Mouse (Mus musculus) kidney, adult 18-20 months (tissue): Measurements from ENCODE around the gene Jtb.
A peak's percentile ranks its signal among the peaks of the same experiment; 100 is the strongest.
"Not testable (repeated sequence)": the region's sequence is repeated elsewhere in the genome, so short reads cannot be mapped to it uniquely, and the experiment has no call there.

Experiments
- DNase-seq: peaks from one replicate; pipeline ENCODE4 v3.0.0; 2021

The Jtb gene

DNA sequence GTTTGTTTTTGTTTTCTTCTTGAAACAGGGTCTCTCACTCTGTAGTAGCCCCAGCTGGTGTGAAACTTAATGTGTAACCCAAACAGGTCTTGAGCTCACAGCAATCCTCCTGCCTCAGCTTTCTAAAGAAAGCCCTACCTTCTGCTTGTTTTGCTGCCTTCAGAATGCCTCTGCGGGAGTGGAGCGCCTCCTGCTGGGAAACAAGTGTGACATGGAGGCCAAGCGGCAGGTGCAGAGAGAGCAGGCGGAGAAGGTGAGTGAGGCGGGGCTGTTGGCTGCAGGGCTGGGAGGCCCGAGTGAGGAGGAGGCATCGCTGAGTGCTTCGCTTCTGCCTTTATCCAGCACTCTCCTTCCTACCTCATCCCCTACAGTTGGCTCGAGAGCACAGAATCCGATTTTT is 7.1 kb upstream of the Jtb start:
- DNase-seq, result no peak

DNA sequence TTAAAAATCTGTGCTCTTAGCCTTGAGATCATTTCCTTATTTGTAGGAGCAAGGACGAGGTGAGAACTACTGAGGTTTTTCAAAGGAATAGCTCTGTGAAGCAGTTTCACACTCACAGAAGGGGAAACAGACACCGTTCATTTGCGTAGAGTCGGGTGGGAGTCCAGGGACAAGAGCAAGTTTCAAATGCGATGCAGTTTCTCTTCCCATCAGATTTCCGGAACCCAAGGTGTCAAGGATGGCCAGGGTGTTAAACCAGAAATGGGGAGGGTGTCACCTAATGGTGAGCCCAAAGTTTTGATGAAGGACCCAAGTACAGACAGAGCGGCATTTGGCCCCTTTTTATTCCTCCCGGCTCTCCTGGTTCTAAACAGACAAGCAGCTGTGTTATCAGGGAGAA is 322 bp upstream of the Jtb start:
- DNase-seq, result no peak

DNA sequence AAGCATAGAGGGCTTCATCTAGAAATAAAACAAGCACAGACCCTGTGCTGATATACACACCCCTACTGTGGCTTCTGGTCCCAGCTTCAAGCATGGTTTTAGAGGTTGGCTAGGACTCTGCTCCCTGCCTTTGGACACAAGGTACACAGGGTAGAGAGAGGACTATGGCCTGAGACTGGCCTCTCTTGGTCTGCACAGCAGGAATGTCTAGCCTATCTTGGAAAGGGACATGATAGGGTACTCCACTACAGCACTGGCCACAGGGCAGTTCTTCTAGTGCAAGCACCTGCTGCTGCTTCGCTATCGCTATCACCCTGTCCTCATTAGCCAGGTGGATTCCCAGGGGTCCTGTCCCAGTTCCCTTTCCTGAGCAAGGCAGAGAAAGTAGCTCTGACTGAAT is 9.9 kb downstream of the Jtb start:
- DNase-seq, result no peak

DNA sequence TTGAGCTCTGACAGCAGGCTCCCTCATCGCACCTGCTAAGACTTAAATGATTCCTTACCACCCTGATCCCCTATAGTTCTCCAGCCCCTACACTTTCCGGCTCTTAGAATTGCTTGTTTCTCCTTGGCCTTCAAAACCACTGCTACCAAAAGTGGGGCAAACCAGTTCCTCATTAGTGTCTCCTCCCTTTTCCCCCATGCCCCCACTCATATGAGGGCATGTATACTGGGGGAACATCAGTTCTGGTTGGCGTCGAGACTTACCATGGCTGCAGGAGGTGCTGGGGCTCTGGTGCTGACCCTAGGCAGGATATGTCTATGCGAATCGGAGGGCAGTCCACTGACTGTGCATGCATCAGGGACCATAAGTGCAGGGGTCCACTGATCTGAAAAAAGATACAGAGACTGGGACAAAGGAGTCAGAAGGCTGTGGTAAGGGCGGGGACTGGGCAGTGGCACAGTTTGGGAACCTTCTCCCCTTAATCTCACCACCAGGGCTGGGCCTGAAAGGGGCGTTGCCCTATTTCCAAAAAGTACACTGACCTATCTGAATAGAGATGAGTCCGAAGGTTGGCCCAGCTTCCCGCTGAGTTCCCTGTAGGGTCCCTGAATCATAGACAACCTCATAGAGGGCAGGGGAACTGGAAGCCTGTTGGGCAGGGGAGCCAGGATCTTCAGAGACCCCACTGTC is 10.4 kb downstream of the Jtb start:
- no peak for DNase-seq

DNA sequence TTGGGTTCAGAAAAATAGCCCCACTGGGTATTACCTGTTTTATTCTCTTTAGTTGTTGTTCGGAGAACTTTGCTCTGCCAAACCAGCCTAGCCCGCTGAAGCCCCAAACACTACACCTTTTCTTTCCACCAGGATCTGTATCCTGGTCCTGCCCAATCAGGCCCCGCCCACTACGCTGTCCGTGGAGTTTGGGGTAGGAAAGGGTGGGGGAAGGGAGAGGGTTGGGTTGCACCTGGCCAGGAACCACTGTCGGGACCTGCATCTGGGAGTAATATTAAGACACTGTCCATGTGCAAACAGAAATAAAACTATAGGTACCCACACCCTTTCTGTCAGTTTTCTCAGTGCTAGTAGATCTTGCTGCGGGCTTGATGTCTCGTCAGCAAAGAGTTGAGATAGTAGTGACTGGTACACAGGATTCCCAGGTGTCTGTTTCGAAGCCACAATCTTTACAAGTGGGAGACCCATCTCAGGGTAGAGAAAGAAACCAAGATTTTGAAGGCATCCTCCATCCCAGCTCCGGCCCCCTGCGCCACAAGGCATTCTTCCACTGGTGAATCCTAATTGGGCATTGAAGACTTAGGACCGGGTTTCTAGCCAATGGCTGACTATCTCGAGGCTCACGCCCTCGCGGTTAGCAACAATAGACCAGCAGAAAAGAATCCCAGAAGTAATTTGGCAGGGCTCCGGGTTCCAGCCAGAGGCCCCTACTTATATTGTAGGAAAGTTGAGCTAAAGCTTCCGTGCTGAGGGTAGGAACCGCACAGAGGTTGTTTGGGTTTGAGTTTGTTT is 11.8 kb downstream of the Jtb start, which contains the start of gene Creb3l4:
TSS of gene Creb3l4 (minus strand) at position 529 of the 792 bp plus-strand sequence.
- peak; percentile 37 for DNase-seq

DNA sequence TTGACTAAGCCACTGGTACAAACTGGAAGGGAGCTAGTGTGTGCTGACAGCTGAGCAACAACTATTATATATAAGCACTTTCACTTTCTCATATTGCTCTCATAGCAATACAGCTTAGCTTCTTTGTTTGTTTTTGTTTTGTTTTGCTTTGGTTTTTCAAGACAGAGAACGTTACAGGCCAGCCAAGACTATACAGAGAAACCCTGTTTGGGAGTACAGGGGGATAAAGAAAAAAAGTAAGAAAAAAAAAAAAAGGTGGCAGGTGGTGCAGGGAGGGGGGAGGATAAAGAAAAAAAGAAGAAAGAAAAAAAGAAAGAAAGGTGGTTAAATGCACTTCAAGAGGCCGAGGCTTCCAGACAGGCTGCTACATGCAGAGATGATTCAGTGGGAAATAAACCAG is 14.0 kb downstream of the Jtb start:
- DNase-seq, result no peak

DNA sequence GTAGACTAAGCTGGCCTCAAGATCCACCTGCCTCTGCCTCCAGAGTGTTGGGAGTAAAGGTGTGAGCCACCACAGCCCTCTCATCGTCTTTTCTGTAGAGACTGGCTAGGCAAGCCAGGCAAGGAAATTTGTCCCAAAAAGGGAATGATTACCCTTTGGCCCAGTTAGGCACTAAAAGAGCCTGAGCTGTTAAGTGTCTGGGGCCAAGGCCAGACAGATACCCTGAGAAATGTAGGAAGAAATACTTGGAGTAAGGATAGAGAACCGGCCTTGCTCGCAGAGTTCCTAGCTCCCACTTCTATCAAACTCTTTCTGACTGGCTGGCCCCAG is 16.2 kb downstream of the Jtb start:
- no peak for DNase-seq

DNA sequence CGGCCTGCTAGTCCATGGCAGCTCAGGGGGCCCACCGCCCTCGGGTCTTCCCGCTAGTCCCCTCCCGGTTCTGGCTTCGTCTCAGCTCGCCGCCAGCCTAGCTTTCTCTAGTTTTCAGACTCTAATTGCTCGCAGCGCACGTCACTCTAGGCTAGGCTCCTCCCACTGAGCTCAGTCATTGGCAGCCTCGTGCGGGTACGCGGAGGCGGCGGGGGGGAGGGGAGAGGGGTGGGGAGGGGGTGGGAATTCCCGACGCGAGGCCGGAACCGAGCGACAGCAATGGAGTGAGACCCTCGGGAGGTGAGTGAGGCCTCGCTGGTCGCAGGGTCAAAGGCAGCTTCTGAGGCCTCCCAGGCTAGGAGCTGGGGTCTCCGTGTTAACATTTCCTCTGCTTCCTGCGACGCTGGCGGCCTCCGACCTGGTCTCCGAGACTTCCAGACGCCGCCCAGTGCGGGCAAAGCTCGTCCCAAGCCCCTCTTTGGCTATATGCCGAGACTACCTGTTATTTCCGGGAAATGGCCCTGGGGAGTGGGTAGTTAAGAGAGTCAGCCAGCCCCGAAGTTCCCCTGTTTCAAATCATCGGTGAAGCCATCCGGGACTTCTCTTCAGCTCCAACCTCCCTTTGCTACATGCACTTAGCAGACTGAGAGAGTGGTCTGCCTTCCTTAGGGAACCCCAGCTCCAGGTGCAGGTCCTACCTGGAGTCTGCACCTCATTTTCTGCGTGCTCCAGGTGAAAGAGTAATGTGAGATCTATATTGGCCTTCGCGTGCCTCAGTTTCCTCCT is 16.8 kb downstream of the Jtb start, which contains the start of gene Slc39a1:
TSS of gene Slc39a1 (plus strand) at position 213 of the 786 bp plus-strand sequence.
- peak; percentile 94 for DNase-seq

DNA sequence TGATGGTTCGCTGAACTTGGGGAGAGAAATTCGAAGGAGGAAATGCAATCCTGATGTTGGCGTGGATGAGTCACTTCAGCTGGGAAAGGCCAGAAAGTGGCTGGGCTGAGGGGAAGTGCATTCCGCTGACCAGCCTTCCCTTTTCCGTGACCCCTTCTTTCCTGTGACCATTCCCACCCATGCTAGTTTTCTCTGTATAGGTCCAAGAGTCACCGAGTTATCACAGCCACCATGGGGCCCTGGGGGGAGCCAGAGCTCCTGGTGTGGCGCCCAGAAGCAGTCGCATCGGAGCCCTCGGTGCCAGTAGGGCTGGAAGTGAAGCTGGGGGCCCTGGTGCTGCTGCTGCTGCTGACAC is 17.3 kb downstream of the Jtb start:
- DNase-seq, result no peak

DNA sequence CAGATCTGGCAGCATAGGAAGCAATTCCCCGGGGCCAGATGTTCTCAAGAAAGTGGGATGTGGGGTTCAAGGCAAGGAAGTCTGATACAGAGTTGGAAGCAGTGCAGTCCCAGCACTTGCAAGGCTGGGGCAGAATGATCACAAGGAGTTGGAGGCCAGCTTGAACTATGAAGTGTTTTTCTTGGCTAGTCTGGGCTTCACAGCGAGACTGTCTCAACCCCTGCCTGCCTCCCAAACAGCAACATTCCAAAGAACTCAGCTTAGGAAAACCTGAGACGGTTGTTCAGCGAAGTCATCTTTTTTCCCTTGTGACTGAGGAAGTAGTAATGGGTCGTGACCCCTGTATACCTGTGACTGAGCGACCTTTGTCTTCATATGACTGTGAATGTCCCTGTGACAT is 19.4 kb downstream of the Jtb start:
- no peak for DNase-seq

DNA sequence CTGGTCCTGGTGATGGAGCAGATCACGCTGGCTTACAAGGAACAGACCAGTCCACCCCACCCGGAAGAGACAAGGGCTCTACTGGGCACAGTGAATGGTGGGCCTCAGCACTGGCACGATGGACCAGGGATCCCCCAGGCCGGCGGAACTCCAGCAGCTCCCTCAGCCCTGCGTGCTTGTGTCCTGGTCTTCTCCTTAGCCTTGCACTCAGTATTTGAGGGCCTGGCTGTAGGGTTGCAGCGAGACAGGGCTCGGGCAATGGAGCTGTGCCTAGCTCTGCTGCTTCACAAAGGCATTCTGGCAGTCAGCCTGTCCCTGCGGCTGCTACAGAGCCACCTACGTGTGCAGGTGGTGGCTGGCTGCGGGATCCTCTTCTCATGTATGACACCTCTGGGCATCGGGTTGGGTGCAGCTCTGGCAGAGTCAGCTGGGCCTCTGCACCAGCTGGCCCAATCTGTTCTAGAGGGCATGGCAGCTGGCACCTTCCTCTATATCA is 20.4 kb downstream of the Jtb start:
- DNase-seq, result not testable (repeated sequence)

DNA sequence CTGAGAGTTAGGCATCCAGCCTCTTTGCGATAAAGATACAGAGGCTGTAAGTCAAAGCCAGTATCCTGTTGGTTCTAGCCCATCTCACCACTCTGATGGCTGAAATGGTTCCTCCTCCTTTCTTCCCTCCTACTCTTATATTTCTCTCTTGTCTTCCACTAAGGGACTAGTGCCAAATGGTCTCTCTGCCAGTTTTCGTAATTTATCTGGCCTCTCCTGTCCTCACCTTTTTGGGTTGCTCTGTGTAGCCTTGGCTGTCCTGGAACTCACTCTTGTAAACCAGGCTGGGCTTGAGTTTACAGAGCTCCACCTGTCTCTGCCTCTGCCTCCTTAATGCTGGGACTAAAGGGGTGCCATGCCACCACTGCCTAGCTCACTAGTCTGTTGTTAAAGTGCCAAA is 21.3 kb downstream of the Jtb start:
- DNase-seq, result not testable (repeated sequence)

DNA sequence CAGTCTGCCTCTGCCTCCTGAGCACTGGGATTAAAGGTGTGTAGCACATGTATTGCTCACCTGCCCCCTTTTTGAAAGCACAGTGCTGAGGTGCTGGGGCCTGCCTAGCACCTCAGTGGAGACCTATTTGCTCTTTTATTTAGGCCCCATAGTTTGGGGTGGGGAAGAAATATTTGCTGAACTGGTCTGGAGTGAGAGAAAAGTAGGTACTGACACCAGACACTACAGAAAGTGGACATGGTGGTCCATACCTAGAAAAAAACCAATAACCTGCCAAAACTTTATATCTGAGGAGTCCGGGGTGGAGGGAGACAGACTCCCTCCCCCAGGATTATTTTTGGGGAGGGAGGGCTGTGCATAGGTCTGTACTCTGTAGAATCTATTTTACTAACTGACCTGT is 21.8 kb downstream of the Jtb start:
- DNase-seq, result not testable (repeated sequence)

DNA sequence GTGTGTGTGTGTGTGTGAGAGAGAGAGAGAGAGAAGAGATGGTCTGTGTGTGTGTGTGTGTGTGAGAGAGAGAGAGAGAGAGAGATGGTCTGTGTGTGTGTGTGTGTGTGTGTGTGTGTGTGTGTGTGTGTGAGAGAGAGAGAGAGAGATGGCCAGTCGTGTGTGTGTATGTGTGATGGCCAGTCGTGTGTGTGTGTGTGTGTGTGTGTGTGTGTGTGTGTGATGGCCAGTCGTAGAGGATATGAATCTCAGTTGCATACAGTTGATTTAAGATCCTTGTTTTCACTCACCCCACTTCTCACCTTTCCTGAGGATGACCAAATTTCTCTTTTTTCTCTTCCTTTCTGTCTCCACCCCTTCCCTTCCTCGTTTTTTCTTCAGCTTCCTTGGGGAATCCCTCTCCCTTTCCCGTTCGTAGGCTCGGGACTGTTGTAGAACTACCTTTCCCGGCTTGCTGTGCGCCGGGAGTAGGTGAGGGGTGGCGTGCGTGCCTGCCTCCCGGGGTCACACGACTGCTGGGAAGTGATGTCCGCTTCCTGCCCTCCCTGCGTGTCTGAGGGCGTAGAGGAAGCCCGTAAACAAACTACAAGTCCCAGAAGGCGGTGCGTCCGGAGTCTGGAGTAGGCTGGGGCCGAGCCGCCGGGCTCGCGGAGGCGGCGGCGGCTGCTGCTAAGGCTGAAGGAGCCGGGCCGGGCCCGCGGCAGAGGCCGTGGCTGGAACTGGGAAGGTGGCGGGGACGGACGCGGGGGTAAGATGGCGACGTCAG is 22.4 kb downstream of the Jtb start, which contains the start of gene Crtc2:
TSS of gene Crtc2 (plus strand) at position 511 of the 766 bp plus-strand sequence.
- peak; percentile 94 for DNase-seq

DNA sequence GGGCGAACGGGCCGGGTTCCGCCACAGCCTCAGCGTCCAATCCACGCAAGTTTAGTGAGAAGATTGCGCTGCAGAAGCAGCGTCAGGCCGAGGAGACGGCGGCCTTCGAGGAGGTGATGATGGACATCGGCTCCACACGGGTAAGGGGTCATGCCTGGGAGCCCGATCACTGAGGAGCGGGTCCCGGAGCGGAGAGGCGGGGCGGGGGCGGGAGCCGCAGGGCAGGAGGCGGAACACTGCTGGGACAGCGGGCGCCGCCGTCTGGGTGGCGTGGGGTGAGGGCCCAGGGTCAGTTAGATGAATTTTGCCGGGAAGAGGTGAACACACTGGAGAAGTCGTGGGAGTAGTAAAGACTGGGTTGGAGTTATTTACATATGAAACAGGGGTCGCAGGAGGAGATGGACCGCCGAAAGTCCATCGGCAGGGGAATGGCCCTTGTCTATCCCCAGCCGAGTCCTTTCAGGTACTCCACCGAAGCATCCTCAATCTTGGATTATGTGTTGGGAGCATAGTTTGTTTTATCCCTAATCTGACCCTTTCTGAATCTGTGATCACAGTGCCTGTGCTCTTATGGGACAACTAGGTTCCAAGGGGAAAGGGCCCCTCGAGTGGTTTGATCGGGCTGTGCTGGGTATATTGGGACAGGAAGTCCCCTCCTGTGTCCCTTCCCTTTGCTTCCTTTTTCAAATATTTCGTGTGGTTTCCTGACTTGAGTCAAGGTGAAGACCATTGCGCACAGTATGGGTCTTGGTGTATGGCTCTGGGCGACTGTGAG is 23.2 kb downstream of the Jtb start:
- no peak for DNase-seq

DNA sequence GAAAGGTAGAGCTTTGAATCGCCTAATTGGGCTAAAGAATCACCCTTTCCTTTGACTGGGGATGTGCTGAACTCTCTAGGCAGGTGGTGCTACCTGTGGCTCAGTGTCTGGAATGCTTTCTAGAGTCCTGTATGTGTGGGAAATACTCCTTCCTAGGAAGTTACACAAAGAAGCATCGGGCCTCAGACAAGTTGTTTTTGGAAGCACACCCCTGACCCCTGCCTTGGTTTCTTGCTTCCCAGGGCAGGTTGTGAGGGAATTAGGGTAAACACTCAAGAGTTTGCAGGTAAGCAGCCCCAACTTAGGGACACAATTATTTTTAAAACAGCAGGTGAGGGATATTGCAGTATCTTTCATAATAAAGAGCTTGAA is 23.8 kb downstream of the Jtb start:
- no peak for DNase-seq

DNA sequence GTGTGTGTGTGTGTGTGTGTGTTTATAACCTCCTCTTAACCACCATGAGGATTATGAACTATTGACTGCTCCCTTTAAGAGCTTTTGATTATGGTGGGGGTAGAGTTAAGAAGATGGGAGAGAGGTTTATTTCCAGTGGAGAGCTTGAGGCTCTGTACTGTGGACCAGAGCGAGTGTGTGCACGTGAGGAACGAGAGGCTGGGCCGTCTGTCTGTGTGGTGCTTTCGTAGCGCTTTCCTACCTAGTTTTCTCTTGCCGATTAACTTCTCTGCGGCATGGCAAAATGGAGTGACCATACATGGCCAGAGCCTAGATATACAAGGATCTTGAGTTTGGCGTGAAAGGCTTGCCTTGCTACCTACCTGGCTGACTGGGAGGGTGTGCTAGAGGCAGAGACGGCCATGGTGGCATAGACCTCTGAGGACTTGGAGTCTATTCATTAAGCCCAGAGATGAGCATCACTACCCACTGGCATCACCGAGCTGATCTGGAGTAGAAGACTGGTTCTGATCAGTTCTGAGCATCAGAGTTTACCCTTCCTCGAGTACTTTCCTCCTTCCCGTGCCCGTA is 24.5 kb downstream of the Jtb start:
- DNase-seq, result no peak

DNA sequence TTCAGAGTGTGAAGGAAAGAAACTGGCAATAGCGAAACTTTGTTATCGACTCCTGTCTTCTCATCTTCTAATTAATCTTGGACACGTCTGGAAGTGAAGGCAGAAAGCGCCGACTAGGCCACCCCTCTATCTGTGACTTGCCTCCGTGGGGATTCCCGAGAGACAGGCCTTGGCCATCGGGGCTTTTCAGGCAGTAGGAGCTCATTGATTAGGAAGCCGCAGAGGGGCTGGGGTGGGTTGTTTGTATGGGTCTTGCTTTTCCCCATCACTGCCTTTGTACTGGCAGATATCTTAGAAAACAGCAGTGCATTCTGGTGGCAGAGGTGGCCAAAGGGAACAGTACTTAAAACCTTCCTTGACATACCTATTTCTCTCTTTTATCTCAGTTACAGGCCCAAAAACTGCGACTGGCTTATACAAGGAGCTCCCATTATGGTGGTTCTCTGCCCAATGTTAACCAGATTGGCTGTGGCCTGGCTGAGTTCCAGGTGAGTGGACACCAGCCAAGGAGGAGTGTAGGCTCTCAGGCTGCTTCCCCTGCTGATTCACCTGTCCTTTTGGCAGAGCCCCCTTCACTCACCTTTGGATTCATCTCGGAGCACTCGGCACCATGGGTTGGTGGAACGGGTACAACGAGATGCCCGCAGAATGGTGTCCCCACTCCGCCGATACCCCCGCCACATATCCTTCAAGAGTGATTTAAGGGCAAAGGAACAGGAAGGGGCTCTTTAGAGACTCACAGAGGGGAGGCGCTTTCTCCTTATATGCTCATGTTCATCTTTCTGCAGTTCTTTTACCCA is 25.5 kb downstream of the Jtb start:
- DNase-seq, result peak; percentile 67

DNA sequence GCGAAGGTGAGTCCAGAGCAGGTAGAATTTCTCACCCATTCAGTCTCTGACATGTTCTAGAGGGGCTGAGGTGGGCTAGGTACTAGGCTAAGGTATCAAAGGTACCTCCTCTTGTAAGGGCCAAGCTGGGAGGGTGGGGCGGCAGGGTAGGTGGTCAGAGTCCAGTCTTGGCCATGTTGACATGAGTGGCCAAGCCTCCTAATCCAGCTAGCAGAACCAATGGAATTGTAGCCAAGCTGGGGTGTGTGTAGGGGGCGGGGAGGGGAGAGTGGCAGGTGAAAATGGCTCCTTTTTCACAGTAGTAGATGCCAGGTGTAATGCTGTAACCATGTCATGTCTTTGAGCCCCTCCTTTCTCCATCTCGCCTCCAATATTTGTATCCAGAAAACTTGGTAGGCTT is 27.1 kb downstream of the Jtb start:
- DNase-seq, result peak; percentile 35

DNA sequence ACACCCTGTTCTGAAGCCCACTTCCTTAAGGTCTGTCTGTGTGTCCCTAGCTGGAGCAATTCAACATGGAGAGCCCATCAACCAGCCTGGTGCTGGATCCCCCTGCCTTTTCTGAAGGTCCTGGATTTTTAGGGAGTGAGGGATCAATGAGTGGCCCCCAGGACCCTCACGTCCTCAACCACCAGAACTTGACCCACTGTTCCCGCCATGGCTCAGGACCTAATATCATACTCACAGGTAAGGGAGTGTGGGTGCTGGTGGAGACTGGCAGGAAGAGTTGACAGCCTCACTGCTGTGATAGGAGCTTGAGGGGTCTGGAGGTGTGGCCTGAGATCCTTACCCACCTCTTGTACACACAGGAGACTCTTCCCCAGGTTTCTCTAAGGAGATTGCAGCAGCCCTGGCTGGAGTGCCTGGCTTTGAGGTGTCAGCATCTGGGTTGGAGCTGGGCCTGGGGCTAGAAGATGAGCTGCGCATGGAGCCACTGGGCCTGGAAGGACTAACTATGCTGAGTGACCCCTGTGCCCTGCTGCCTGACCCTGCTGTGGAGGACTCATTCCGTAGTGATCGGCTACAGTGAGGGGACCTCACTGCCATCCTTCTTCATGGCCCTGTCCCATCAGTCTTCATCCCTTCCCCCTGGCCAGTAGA is 31.8 kb downstream of the Jtb start:
- no peak for DNase-seq
